Mouse (Mus musculus) spleen, adult 2 months (tissue): ENCODE measurements at regions not wholly inside any gene's neighbourhood (a gene's known extent, or its start where the extent isn't known, plus 50 kb on each side); places are given as distances from the start of the nearest gene placed in this dataset.

Experiments used
- CTCF ChIP-seq: fragments of 200-500 bp; IDR thresholded peaks from 2 replicates; pipeline ENCODE4 v1.5.1; 2011; ENCODE audit warnings: mild to moderate bottlenecking, inconsistent platforms; ENCODE audit not compliant: insufficient read depth, insufficient read length, insufficient replicate concordance; ENCODE audit errors: extremely low read depth
- POLR2A ChIP-seq: fragments of 200-500 bp; IDR thresholded peaks from 2 replicates; pipeline ENCODE4 v1.6.1; 2011; ENCODE audit warnings: low read depth, low read length, inconsistent platforms

- TF ChIP-seq CTCF, result no peak
- TF ChIP-seq POLR2A, result no peak
Observed at GRCm38 (mm10) chrX:11747386-11748121, 412.6 kb downstream of the Bcor start.
